In genomic region chr13:21495080-21495479, GRCm38 (mm10) we compare ENCODE assay signal across 11 mouse cellular contexts. TPM values are rescaled to one million over a fixed set of nuclear protein-coding genes. Genes with fewer than 3 reads are reported as not detected.
DNase-seq lines count a peak whose midpoint lies in the region; ATAC-seq lines count a peak whose summit lies in the region.
"Had no signal": no experiment of that assay in that cellular context is flagged by ENCODE, and none has a peak within 500 bp of the region (broad histone marks: within the 10 kb centered on the region; RNA-seq: fewer than 3 reads in every experiment).

Gene AK157302 (plus strand): TSS chr13:21495223.

- H3K4me2 ChIP-seq in heart, embryonic 11.5 days: no peak within 1 kb of the TSS
- H3K4me2 ChIP-seq in intestine, embryonic 15.5 days (replicated peaks): no peak within 1 kb of the TSS
- H3K4me2 ChIP-seq: embryonic facial prominence, embryonic 13.5 days; stomach, embryonic 15.5 days had no signal

- 89% methylated on average over 21 of the region's 21 CpGs for WGBS in heart, embryonic 11.5 days (ENCODE audit: insufficient replicate concordance)
- WGBS in intestine, embryonic 15.5 days: 94% methylated on average over 21 of the region's 21 CpGs

- H3K9me3 ChIP-seq in heart, embryonic 11.5 days (replicated peaks; ENCODE audit: control insufficient read depth, low read length): no peaks in the 10 kb centered on the region
- H3K9me3 ChIP-seq in intestine, embryonic 15.5 days: no peaks in the 10 kb centered on the region
- H3K9me3 ChIP-seq: embryonic facial prominence, embryonic 13.5 days; stomach, embryonic 15.5 days had no signal

- H3K9ac ChIP-seq in heart, embryonic 11.5 days (ENCODE audit: low read depth, low read length): no peak within 1 kb of the TSS
- H3K9ac ChIP-seq in intestine, embryonic 15.5 days: no peak within 1 kb of the TSS
- H3K9ac ChIP-seq: embryonic facial prominence, embryonic 13.5 days; liver, embryonic 14.5 days; stomach, embryonic 15.5 days had no signal

- no peaks in the 10 kb centered on the region for H3K27me3 ChIP-seq in heart, embryonic 11.5 days (ENCODE audit: control insufficient read depth, insufficient read depth, low read length)
- no peaks in the 10 kb centered on the region for H3K27me3 ChIP-seq in intestine, embryonic 15.5 days (replicated peaks)
- H3K27me3 ChIP-seq: embryonic facial prominence, embryonic 13.5 days; stomach, embryonic 15.5 days had no signal

- DNase-seq in heart, adult 8-10 months (ENCODE audit: low spot score): no peak
- peak; percentile 19 for DNase-seq in ES-CJ7 (ENCODE audit: low read depth, low spot score)
- DNase-seq in cerebellum, postnatal 14 days: peak; percentile 7 to 36
- DNase-seq in layer of hippocampus, adult 8-10 months (ENCODE audit: low spot score in 2 of 2): no peak
- DNase-seq in embryo, embryonic 10.5 days (ENCODE audit: low spot score): no peak

- H3K27ac ChIP-seq in heart, embryonic 11.5 days (ENCODE audit: low read depth, low read length): no peak within 1 kb of the TSS
- H3K27ac ChIP-seq in intestine, embryonic 15.5 days: no peak within 1 kb of the TSS
- H3K27ac ChIP-seq: embryonic facial prominence, embryonic 13.5 days; liver, embryonic 14.5 days; stomach, embryonic 15.5 days had no signal

- H3K4me3 ChIP-seq in heart, embryonic 11.5 days (ENCODE audit: low read depth, low read length): no peak within 1 kb of the TSS
- H3K4me3 ChIP-seq in intestine, embryonic 15.5 days (replicated peaks): no peak within 1 kb of the TSS
- H3K4me3 ChIP-seq: embryonic facial prominence, embryonic 13.5 days; stomach, embryonic 15.5 days had no signal

- H3K4me1 ChIP-seq in heart, embryonic 11.5 days (ENCODE audit: control insufficient read depth, insufficient read depth, low read length): no peaks in the 10 kb centered on the region
- H3K4me1 ChIP-seq in intestine, embryonic 15.5 days (replicated peaks): no peaks in the 10 kb centered on the region
- H3K4me1 ChIP-seq: embryonic facial prominence, embryonic 13.5 days; stomach, embryonic 15.5 days had no signal

- H3K36me3 ChIP-seq in heart, embryonic 11.5 days (ENCODE audit: control insufficient read depth, insufficient read depth, low read length): no peaks in the 10 kb centered on the region
- H3K36me3 ChIP-seq in intestine, embryonic 15.5 days: no peaks in the 10 kb centered on the region
- H3K36me3 ChIP-seq: embryonic facial prominence, embryonic 13.5 days; stomach, embryonic 15.5 days had no signal

- no peak for ATAC-seq in heart, embryonic 11.5 days (replicated peaks; ENCODE audit: insufficient number of reproducible peaks, low FRiP score, low TSS enrichment)
- ATAC-seq in intestine, embryonic 15.5 days: no peak
- ATAC-seq in erythroblast, adult 5-6 weeks (replicated peaks; ENCODE audit: low FRiP score, poor library complexity, severe bottlenecking): no peak

RNA-seq across cellular contexts. Expression of gene AK157302, which starts in this region (rescaled TPM):
- total RNA-seq in heart, adult 8-10 months (2022): 10 to 100 TPM; 24.1 to 26.8 (median 25.8) TPM
- polyA plus RNA-seq in heart, embryonic 11.5 days (2014; fragmentation: Nextera tagmentation; extraction: Ambion mirVana): 0.14 and 0.46 TPM in 2 replicates
- total RNA-seq in layer of hippocampus, adult 8-10 months (2022): 10 to 100 TPM; 17.4 to 24.2 (median 20.9) TPM
- polyA plus RNA-seq in intestine, embryonic 15.5 days (2015; fragmentation: Nextera tagmentation; extraction: Ambion mirVana): 0.40 and 0.56 TPM in 2 replicates
- total RNA-seq in erythroblast, adult 5-6 weeks (2015; ENCODE audit: low replicate concordance): 0.77 and 5.6 TPM in 2 replicates
- total RNA-seq in erythroblast, adult 5-6 weeks (2017; ENCODE audit: low replicate concordance): 7.8 and 15.1 TPM in 2 replicates

Comparison
In these comparisons a context has a peak if more than half of its experiments do, and no peak if none do; other contexts are left out.
1. DNase-seq: peak in ES-CJ7 (single experiment) and cerebellum, postnatal 14 days (2 of 2); none in heart, adult 8-10 months (single experiment), layer of hippocampus, adult 8-10 months (0 of 2) and embryo, embryonic 10.5 days (single experiment).